Mouse (Mus musculus) ovary, adult 18-20 months (tissue): Measurements from ENCODE around the gene Huwe1.

Source experiments
- DNase-seq: peaks from one replicate; pipeline ENCODE4 v3.0.0; 2022; ENCODE audit warnings: low spot score, mixed read lengths

Gene Huwe1

GRCm38 (mm10) chrX:151951181-151951580 is 150.6 kb downstream of the Huwe1 start:
- no peak for DNase-seq
